In the genomic region with DNA sequence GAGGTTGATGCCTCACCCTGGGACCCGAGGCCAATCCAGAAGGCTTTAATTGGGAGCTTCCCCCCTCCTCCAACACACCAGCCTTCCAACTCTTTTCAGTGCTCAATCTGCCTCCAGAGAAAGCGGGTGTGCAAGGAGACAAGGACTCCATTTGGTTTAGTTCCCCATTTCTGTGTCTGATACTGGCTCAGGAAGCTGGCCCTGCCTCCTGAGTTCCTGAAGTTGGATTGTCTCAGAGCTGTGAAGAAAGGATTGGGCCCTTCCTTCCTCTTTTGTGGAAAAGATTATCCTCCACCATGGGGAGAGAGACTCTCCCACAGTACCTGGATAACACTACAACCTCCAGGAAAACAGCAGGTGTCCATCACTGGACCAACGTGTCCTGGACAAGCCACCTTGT, we compare ENCODE assay signal across 11 mouse cellular contexts. TPM values are rescaled to one million over a fixed set of nuclear protein-coding genes. Genes with fewer than 3 reads are reported as not detected.
DNase-seq lines count a peak whose midpoint lies in the region; ATAC-seq and TF ChIP-seq lines count a peak whose summit lies in the region.
"Had no signal": no experiment of that assay in that cellular context is flagged by ENCODE, and none has a peak within 500 bp of the region (broad histone marks: within the 10 kb centered on the region; RNA-seq: fewer than 3 reads in every experiment).

No protein-coding gene starts in this region.

- no peak overlapping the region for H3K9ac ChIP-seq in stomach, embryonic 14.5 days (replicated peaks; ENCODE audit: low read depth, low read length)
- no peak overlapping the region for H3K9ac ChIP-seq in stomach, postnatal 0 days (ENCODE audit: low read length)
- H3K9ac ChIP-seq: liver, embryonic 13.5 days had no signal

- WGBS in stomach, embryonic 14.5 days, result 26% methylated on average over 3 of the region's 3 CpGs
- 41% methylated on average over 3 of the region's 3 CpGs for WGBS in stomach, postnatal 0 days

- H3K27ac ChIP-seq in stomach, embryonic 14.5 days (ENCODE audit: low read length), result no peak overlapping the region
- H3K27ac ChIP-seq in stomach, postnatal 0 days (replicated peaks), result no peak overlapping the region
- H3K27ac ChIP-seq: liver, embryonic 13.5 days had no signal

- TF ChIP-seq CTCF in stomach, postnatal 0 days (IDR thresholded peaks at IDR 0.05; ENCODE audit: low read depth), result no peak

- DNase-seq in stomach, postnatal 0 days (ENCODE audit: low spot score), result no peak
- no peak for DNase-seq in retina, embryonic 14.5 days (ENCODE audit: low spot score)
- no peak for DNase-seq in cerebellum, adult 9-11 months
- DNase-seq in urinary bladder, adult 18-20 months (ENCODE audit: low spot score in 2 of 2), result no peak
- DNase-seq: cerebellum, adult 8-10 months; liver, embryonic 13.5 days had no signal

- H3K4me2 ChIP-seq in stomach, embryonic 14.5 days (replicated peaks; ENCODE audit: low read depth, low read length), result peak overlapping the region; percentile 51; the same call in 1 of the 2 replicates
- no peak overlapping the region for H3K4me2 ChIP-seq in stomach, postnatal 0 days (replicated peaks; ENCODE audit: low read depth)

- H3K27me3 ChIP-seq in stomach, embryonic 14.5 days (ENCODE audit: control insufficient read depth, insufficient read depth, low read length), result 0 out of 2 replicates have a peak, but pooled peaks cover 9% of the 10 kb centered on the region
- 0 out of 2 replicates have a peak, but pooled peaks cover 4% of the 10 kb centered on the region for H3K27me3 ChIP-seq in stomach, postnatal 0 days (ENCODE audit: control insufficient read depth, insufficient read depth, low read length)

- H3K4me3 ChIP-seq in stomach, embryonic 14.5 days (ENCODE audit: low read depth, low read length), result no peak overlapping the region
- H3K4me3 ChIP-seq in stomach, postnatal 0 days (ENCODE audit: low read depth, low read length), result no peak overlapping the region
- H3K4me3 ChIP-seq: liver, embryonic 13.5 days had no signal

- H3K36me3 ChIP-seq in stomach, embryonic 14.5 days (ENCODE audit: control insufficient read depth, insufficient read depth, low read length), result no peaks in the 10 kb centered on the region
- H3K36me3 ChIP-seq in stomach, postnatal 0 days (ENCODE audit: control insufficient read depth, insufficient read depth, low read length), result no peaks in the 10 kb centered on the region
- H3K36me3 ChIP-seq: liver, embryonic 13.5 days had no signal

- H3K4me1 ChIP-seq in stomach, embryonic 14.5 days (ENCODE audit: control insufficient read depth, insufficient read depth, low read length), result no peaks in the 10 kb centered on the region
- H3K4me1 ChIP-seq in stomach, postnatal 0 days (replicated peaks; ENCODE audit: control insufficient read depth, insufficient read depth), result no peaks in the 10 kb centered on the region

- H3K9me3 ChIP-seq in stomach, embryonic 14.5 days (ENCODE audit: control insufficient read depth, low read depth, low read length), result no peaks in the 10 kb centered on the region
- H3K9me3 ChIP-seq in stomach, postnatal 0 days (ENCODE audit: control insufficient read depth, low read length), result no peaks in the 10 kb centered on the region
- H3K9me3 ChIP-seq: liver, embryonic 13.5 days had no signal

- ATAC-seq in stomach, embryonic 14.5 days (ENCODE audit: insufficient number of reproducible peaks, insufficient read depth, low FRiP score, low read depth), result no peak
- no peak for ATAC-seq in stomach, postnatal 0 days (ENCODE audit: low FRiP score, low TSS enrichment)
- ATAC-seq in hematopoietic stem cell, adult 5-6 weeks (replicated peaks in 1 of 2; ENCODE audit: insufficient read depth in 1 of 2, low FRiP score in 2 of 2, low TSS enrichment in 1 of 2, low read depth in 1 of 2, poor library complexity in 2 of 2, severe bottlenecking in 2 of 2), result peak; percentile 57 to 58; a peak in 3 of 4 replicates
- peak; percentile 51 for ATAC-seq in megakaryocyte, adult 5-6 weeks (ENCODE audit: poor library complexity, severe bottlenecking)

- TF ChIP-seq EP300 in stomach, postnatal 0 days (optimal IDR thresholded peaks at IDR 0.05), result no peak

RNA-seq across cellular contexts. Expression of a gene that starts 10.7 kb away (rescaled TPM):
- not detected in 2 replicates for polyA plus RNA-seq in stomach, embryonic 14.5 days (2014; fragmentation: Nextera tagmentation; extraction: Ambion mirVana)
- polyA plus RNA-seq in stomach, postnatal 0 days (2015; fragmentation: Nextera tagmentation; extraction: Ambion mirVana), result 0.08 TPM in 1 of 2 replicates, not detected in the other
- total RNA-seq in hematopoietic stem cell, adult 5-6 weeks (2017), result 0.44 TPM in 1 of 2 replicates, not detected in the other
- 0.18 and 1.0 TPM in 2 replicates for total RNA-seq in megakaryocyte, adult 5-6 weeks (2015)
- total RNA-seq in megakaryocyte, adult 5-6 weeks (2017), result 0.77 TPM in 1 of 2 replicates, not detected in the other
- polyA plus RNA-seq: heart, embryonic 14.5 days; urinary bladder, adult 2 months had no signal

RNA-seq across cellular contexts. Expression of a gene that starts 53.2 kb away (rescaled TPM):
- 12.7 and 15.3 TPM in 2 replicates for polyA plus RNA-seq in stomach, embryonic 14.5 days (2014; fragmentation: Nextera tagmentation; extraction: Ambion mirVana)
- polyA plus RNA-seq in stomach, postnatal 0 days (2015; fragmentation: Nextera tagmentation; extraction: Ambion mirVana), result 1.4 and 1.6 TPM in 2 replicates
- total RNA-seq in hematopoietic stem cell, adult 5-6 weeks (2017), result 15.3 and 18.2 TPM in 2 replicates
- total RNA-seq in megakaryocyte, adult 5-6 weeks (2015), result 22.4 and 22.8 TPM in 2 replicates
- total RNA-seq in megakaryocyte, adult 5-6 weeks (2017), result 12.4 and 21.5 TPM in 2 replicates

Comparison
In these comparisons a context has a peak if more than half of its experiments do, and no peak if none do; other contexts are left out.
1. ATAC-seq: peak in hematopoietic stem cell, adult 5-6 weeks (2 of 2) and megakaryocyte, adult 5-6 weeks (single experiment); none in stomach, embryonic 14.5 days (single experiment) and stomach, postnatal 0 days (single experiment).